Mouse (Mus musculus): ENCODE data around the gene Naa15. TPM values are rescaled to one million over a fixed set of nuclear protein-coding genes. Genes with fewer than 3 reads are reported as not detected.
"Not testable (repeated sequence)": the region's sequence is repeated elsewhere in the genome, so short reads cannot be mapped to it uniquely, and the experiment has no call there.

The Naa15 gene
- polyA plus RNA-seq, 1 experiment from 2014 or later = 48.5 TPM

DNA sequence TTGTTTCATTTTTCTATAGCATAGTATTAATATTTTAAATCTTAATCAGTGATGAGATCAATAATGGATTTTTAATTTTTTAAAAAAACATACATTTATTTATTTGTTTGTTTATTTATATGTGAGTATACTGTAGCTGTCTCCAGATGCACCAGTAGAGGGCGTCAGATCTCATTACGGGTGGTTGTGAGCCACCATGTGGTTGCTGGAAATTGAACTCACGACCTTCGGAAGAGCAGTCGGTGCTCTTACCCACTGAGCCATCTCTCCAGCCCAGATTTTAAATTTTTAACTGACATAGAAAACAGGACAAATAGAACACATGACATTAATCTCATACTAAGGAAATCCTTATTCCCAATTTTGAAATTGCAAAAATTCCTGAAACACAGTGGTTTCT, 19.4 kb downstream of the Naa15 start:
- not testable (repeated sequence) for DNase-seq (ENCODE audit: low spot score)

DNA sequence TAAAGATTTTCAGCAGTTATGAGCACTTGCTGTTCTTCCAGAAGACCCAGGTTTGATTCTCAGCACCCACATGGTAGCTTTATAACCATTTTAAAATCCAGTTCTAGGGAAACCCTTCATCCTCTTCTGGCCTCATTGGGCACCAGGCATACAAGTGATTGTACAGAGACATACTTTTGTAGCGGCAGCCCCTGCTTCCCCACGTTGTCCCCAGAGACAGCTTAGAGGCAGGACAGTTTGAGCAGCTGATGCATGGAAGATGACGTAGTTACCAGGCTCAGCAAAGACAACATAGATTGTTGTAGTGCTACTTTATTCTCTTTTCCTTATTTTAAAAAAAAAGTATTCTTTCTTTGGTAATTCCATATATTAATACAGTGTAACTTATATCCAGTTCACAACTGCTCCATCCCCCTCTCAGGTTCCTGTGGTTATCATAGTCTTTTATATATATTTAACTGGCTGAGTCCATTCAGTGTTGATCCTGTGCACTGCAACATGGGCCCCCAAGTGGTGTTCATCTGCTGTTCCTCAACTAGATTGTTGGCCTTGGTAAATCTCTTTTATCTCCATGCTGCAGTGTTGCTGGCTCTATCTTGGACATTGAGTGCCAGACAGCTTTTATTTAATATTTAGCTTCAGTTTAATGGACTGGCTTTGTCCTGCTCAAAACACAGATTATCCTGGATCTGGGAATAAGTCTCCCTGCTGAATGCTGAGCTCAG, 20.1 kb downstream of the Naa15 start:
- DNase-seq (ENCODE audit: low spot score) = no peak

DNA sequence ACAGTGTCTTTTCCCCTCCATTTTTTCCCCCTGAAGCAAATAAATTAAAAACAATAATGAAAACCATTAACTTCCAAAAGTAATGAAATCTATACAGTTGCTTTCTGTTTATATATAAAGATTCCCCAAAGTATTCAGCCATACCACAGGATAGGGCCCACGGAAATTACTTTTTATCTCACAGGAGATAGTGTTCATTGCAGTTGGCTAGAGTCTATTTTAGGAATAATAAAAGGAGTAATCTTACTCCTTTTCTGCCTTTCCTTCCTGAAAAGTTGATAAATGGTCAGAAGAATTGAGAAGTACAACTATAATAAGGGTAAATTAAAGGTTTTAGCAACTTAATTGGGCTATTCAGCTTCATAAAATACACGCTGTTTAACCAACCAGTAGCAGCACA, 53.6 kb downstream of the Naa15 start:
- DNase-seq (ENCODE audit: low spot score) = no peak

GRCm38 (mm10) chr3:51475706-51476105, 60.8 kb downstream of the Naa15 start:
- no peak for DNase-seq (ENCODE audit: low spot score)

GRCm38 (mm10) chr3:51479893-51480292, 64.9 kb downstream of the Naa15 start:
- DNase-seq (ENCODE audit: low spot score) = no peak

- DNase-seq (ENCODE audit: low spot score) = peak; percentile 76
These were observed 66.1 kb downstream of the Naa15 start for GRCm38 (mm10) chr3:51481059-51481458.

- DNase-seq (ENCODE audit: low spot score) = no peak
These were observed 66.9 kb downstream of the Naa15 start for GRCm38 (mm10) chr3:51481881-51482280.

GRCm38 (mm10) chr3:51482781-51483180, 67.8 kb downstream of the Naa15 start:
- DNase-seq (ENCODE audit: low spot score) = no peak

DNA sequence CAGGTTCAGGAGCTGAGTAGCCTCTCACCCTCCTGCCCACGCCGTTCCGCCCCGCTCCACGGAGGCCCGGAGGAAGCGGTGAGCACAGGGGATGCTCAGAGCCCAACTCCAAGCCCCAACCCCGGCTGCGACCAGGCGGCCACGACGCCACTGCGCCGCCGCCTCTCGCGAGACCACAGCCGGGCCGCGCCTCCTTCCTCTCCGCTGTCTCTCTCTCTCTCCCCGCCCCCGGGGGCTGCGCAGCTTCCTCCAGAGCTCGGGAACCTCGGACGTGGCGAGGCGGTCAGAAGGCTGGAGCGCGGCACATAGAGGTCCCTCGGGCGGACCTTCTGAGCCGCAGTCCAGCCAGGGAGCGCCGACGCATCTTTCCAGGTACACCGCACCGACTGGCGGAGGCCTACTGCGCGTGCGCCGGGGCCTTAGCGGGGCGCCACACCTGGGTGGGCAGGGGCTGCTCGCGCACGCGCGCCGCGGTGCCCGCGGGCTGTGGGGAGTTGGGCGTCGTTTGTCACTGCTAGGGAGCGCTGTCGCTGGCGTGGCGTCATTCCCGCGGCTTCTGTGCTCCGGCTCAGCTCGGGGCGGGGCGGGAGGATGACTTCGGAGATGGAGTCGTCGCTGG, 68.9 kb downstream of the Naa15 start, which contains the start of gene Rab33b:
Rab33b (plus strand) TSS at position 180 of the 619 bp plus-strand sequence.
- DNase-seq (ENCODE audit: low spot score) = peak; percentile 96

DNA sequence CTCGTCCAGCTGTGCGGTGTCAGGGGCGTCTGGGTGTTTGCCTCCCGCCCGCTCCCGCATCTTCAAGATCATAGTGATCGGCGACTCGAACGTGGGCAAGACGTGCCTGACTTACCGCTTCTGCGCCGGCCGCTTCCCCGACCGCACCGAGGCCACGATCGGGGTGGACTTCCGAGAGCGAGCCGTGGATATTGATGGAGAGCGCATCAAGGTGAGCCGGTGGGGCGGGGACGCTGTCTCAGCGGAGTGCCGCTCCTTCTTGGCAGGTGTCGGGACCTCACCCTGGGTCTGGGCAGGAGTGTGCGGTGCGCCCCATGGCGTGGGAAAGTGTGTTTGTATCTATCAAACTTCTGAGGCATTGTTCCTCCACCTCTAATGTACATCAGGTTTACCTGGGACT, 69.4 kb downstream of the Naa15 start:
- DNase-seq (ENCODE audit: low spot score) = no peak

DNA sequence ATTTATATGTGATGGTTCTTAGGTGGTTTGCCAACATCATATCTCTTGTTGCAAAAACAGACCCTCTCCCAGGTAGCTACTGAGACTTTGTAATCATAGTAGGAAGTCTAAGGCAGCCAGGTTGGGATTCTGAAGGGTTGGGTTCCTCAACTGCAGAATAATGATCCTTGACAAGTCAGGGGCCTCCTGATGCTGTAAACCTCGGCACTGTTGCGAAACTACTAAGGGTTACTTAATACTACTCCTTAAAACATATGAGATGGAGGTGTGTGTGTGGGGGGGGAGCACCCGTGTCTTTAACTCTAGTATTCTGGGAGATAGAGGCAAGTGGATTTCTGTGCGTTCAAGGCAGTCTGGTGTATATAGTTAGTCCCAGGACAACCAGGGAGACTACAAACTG, 70.4 kb downstream of the Naa15 start:
- no peak for DNase-seq (ENCODE audit: low spot score)

DNA sequence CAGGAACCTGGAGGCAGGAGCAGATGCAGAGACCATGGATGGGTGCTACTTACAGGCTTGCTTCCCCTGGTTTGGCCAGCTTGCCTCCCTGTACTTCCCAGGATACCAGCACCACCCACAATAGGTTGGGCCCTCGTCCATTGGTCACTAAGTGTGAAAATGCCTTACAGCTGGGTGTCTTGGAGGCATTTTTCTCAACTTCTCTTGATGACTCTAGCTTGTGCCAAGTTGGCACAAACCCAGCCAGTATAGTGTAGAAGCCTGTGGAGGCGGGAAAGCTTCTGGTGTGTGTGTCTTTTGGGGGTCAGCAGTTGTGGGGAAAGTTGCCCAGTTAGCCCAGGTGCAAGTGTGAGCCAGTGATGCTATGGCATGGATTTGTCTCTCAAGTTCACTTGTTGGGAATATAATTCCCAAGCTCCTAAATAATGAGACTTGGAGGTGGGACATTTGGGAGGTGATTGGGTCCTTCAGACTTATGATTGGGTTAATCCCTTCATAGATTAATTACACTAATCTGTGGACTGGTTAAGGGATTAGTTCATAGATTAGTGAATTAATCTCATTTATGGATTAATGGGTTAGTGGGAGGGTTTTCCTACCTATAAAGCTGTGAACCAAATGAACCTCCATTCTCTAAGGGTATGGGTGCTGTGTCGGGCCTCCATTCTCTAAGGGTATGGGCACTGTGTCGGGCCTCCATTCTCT, 71.7 kb downstream of the Naa15 start:
- no peak for DNase-seq (ENCODE audit: low spot score)

DNA sequence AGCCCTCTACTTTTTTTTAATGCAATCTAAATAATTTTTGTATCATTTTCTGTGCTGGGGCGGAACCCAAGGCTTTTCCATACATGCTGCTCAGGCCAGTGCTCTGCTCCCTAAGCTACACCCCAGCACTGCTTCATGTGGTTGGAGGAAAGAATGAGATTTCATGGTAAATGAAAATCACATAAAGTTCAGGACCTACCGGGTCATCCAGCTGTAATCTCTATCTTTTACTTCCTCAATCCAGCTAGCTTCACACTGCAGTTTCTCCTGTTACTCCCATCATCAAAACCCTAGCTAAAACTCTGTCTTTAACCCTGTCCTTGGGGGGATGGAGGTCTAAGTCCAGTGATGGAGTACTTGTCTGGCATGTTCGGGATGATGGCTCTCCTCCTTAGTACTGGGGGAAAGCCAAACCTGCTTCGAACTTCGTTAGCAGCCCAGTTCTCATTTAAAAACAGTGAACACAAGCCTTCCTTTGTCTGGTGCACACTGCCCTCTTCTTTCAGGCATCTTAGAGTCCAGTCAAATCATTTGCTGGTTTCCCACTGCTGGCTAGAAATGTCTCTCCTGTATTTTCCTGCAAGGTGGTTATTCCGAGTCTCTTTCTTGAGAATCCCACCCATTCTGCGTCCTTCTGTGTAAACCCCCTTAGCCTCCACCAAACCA, 75.3 kb downstream of the Naa15 start:
- DNase-seq (ENCODE audit: low spot score) = no peak

GRCm38 (mm10) chr3:51493272-51493838, 78.4 kb downstream of the Naa15 start:
- no peak for DNase-seq (ENCODE audit: low spot score)

DNA sequence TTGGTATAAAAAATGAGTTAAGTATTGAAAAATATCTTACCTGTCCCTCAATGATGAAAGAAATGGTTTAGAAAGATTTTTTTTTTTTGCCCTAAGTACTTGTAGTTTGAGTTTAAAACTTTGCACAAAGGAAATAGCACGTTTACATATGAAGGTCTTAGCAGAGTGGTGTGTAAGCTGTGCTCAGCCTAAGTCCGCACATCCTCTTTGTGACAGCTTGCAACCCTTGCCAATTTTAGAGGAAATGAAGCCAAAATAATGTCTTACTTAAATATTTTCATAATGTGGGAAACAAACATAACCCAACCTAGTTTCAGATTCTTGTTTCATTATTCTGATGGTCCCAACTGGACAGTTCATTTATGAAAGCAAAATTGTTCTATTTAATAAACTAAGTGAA, 79.5 kb downstream of the Naa15 start:
- no peak for DNase-seq (ENCODE audit: low spot score)

- DNase-seq (ENCODE audit: low spot score) = peak; percentile 56
These were observed 80.7 kb downstream of the Naa15 start for GRCm38 (mm10) chr3:51495646-51496045.

GRCm38 (mm10) chr3:51497978-51498377, 83.0 kb downstream of the Naa15 start:
- DNase-seq (ENCODE audit: low spot score) = no peak

DNA sequence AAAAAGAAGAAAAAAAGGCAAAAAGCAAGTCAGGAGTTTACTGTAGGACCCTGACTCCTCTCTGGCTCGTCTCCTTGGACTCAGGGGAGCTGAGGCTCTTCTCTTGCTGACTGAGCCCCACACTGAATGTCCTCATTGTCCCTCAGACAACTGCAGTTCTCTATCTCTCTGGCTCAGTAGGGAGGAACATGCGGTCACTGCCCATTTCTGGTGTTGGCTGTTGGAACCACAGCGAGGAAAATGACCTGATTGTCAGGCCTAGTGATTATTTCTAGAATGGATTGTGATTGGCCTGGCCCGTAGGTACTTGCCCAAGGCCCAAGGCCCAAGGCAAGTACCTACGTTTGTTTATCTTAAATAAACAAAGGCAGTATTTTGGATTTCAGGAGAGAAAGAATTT, 83.7 kb downstream of the Naa15 start:
- no peak for DNase-seq (ENCODE audit: low spot score)

- no peak for DNase-seq (ENCODE audit: low spot score)
These were observed 84.9 kb downstream of the Naa15 start for GRCm38 (mm10) chr3:51499876-51500275.

- no peak for DNase-seq (ENCODE audit: low spot score)
These were observed 89.5 kb downstream of the Naa15 start for GRCm38 (mm10) chr3:51504385-51504952.

DNA sequence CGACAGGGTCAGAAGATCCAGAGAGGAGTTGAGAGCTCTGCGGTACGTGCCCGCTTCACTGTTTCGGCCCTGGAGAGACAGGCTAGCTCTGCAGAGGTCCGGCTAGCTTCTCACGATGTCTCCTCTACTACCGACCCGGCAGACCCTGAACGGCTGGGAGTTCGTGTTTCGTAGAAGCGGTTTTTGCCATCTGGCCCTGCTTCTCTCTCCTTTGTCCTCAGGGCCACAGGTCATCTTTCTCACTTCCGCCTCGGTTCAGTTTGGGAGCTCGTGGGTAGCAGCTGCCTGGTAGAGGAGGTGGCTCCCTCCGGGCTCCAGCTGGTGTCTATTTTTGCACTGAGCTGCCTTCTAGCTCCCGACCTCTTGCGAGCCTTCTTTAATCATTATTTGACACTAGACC, 90.5 kb downstream of the Naa15 start:
- DNase-seq (ENCODE audit: low spot score) = no peak

Data from thymus, postnatal 0 days (tissue).